Mouse (Mus musculus): Measurements from ENCODE around the gene Olfr205.
"Not testable (repeated sequence)": the region's sequence is repeated elsewhere in the genome, so short reads cannot be mapped to it uniquely, and the experiment has no call there.

Olfr205 gene

DNA sequence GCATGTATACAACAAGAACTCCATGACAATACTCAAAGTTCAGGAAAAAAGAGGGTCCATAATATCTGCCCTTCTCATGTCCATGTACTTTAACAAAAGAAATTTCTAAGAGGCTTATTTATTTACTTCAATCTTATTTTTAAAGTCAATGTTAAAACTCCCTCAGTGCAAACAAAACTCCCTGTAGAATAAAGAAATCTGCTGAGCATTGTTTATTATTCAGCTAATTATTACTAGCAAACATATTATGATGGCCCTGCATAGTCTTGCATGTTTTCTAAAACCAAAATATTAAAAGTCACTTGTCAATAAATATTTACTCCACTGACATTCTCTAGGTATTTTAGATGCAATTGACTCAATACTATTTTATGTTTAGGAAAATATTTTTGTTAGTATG lies at the start of gene Olfr205:
Olfr205 (minus strand) TSS at position 101 of the 400 bp plus-strand sequence.
- no peak for DNase-seq (ENCODE audit: low spot score)

DNA sequence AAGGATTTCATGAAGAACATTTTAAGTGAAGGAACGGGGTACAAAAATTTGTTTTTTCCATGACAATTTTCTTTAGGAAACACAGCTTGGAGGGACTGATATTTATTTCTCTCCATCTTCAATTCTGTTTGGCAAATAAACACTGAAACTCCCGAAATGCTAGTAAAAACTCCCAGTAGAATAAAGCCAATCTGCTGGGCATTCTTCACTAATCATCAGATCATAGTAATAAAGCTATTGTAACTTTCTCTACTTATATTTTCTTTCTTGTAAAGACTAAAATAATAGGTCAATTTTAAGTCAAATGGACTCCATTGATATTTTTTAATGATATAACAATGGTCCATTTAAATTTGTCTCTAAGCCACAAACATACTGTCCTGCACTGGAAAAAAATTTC lies 33.0 kb upstream of the Olfr205 start, which contains the start of gene Olfr209:
Olfr209 (minus strand) TSS at position 101 of the 400 bp plus-strand sequence.
- DNase-seq (ENCODE audit: low spot score), result no peak

DNA sequence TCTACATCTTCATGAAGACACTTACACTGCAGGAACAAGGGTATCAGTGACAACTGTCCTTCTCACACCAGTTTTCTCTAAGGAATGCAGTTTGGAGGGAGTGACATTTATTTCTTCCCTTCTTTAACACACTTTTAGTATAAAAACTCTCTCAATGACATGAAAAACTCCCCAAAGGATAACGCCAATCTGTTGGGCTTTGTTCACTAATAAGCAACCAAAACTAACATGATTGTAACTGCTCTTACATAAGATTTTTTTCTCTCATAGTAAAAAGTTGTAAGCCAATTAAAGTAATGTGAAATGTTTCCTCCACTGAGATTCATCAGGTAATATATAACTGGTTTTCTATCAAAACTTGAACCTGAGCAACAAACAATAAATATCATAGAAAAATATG lies 18.2 kb upstream of the Olfr205 start, which contains the start of gene Olfr206:
Olfr206 (minus strand) TSS at position 101 of the 400 bp plus-strand sequence.
- DNase-seq (ENCODE audit: low spot score), result no peak

DNA sequence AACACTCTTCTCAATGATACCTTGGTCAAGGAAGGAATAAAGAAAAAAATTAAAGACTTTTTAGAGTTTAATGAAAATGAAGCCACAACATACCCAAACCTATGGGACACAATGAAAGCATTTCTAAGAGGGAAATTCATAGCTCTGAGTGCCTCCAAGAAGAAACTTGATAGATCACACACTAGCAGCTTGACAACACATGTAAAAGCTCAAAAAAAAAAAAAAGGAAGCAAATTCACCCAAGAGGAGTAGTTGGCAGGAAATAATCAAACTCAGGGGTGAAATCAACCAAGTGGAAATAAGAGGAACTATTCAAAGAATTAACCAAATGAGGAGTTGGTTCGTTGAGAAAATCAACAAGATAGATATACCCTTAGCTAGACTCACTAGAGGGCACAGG lies 7.7 kb downstream of the Olfr205 start:
- DNase-seq (ENCODE audit: low spot score), result not testable (repeated sequence)

DNA sequence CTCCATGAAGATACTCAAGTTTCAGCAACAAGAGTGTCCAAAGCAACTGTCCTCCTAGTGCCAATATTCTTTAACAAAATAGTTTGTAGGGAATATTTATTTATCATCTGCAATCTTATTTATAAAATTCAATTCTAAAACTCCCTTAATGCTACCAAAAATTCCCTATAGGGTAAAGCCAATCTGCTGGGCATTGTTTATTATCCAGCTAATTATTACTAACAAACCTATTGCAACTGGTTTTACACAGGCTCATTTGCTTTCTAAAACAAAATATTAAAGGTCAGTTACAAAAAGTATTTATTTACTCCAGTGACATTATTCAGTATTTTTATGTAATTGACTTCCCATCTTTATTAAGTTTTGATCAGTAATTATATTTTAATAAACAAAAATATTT lies 12.8 kb downstream of the Olfr205 start, which contains the start of gene Olfr204:
Olfr204 (minus strand) TSS at position 101 of the 400 bp plus-strand sequence.
- DNase-seq (ENCODE audit: low spot score), result no peak

DNA sequence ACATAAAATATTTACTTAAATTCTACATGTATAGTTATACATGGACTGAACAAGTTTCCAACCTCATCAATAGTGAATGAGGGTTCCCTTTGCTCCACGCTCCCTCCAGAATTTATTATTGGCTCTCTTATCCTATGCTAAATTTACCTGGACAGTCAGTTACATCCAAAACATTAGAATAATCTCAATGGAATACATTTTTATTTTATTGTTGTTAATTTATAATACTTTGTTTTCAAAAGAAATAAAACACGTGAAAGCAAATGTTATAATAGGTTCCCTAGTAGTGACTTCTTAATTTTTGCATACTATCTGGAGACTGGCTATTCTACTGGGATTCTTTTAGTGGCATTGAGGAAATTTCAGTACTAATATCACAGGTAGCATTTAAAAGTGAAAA lies 32.4 kb downstream of the Olfr205 start, which contains the start of gene Olfr203:
Olfr203 (plus strand) TSS at position 301 of the 400 bp plus-strand sequence.
- no peak for DNase-seq (ENCODE audit: low spot score)

DNA sequence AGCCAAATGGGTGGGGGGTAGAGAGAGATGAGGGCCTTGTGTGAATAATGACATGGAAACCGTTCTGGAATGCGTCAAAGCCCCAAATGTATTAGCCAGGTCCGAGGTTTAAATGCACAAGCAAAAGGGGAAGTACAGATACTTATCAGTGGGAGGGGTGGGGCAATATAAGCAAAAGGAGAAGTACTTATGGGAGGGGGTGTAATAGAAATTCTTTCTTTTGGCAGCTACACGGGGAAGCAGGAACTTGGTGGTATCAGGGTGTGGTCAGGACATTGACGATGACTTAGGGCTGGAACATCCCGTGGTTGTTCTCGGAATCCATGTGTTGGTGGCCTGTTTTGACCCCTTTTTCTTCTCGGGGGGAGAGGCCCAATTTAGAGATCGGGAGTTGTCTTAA lies 43.4 kb downstream of the Olfr205 start:
- not testable (repeated sequence) for DNase-seq (ENCODE audit: low spot score)

DNA sequence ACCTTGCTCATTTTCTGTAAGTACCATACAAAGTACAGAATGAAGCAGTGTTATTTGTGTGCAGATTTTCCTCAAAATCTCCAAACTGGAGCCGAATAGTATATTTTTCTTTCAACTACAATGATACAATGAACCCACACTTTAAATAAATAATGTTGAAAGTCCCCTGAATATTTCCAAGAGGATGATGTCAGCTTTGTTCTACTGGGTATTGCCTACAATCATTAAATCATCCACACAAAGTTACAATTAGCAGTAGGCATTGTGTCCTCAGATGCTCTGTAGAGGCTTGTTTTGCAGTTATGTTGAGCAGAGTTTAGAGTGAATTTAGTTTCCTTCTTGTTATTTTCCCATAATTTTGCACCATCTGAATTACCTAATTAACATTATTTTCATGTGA lies 44.2 kb downstream of the Olfr205 start, which contains the start of gene Olfr202:
Olfr202 (minus strand) TSS at position 101 of the 400 bp plus-strand sequence.
- no peak for DNase-seq (ENCODE audit: low spot score)

DNA sequence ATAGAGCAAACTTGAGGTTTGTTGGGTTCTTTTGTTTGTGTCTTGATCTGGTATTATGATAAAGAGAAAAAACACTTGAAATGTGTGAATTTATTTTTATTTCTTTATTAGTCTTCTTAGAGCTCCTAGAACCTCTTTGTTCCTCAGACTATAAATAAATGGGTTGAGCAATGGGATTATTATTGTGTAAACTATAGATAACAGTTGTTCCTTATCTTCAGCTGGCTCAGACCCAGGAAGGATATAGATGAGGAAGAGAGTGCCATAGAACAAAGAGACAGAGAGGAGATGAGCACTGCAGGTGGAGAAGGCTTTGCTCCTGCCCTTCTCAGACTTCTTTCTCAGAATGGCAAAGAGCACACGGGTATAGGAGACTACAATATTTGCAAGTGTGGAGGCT lies 47.5 kb downstream of the Olfr205 start:
- DNase-seq (ENCODE audit: low spot score), result no peak

DNA sequence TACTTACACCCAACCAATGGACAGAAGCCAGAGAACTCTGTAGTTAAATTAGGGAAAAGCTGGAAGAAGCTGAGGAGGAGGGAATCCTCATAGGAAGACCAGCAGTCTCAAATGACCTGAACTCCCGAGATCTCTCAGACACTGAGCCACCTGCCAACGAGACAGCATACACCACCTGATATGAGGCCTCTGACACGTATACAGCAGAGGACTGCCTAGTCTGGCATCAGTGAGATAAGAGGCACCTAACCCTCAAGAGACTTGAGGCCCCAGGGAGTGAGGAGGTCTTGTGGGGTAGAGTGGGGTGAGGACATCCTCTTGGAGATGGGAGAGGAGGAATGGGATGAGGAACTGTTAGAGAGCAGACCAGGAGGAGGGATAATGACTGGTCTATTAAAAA lies 50.4 kb downstream of the Olfr205 start:
- DNase-seq (ENCODE audit: low spot score), result no peak

All from urinary bladder, postnatal 14 days (tissue).